Mouse (Mus musculus) liver, adult 2 months (tissue): ENCODE results near the gene Tex38. TPM values are rescaled to one million over a fixed set of nuclear protein-coding genes. Genes with fewer than 3 reads are reported as not detected.

ENCODE experiments used
- DNase-seq: peaks from one replicate; pipeline ENCODE4 v3.0.0-alpha.2; 2011; ENCODE audit warnings: low read depth, low spot score; ENCODE audit errors: extremely low read depth
- H3K27ac ChIP-seq: fragments of 200-500 bp; replicated peaks from 2 replicates; pipeline ENCODE4 v1.5.1; 2012; ENCODE audit warnings: low read depth, mild to moderate bottlenecking, control low read depth, inconsistent platforms, low read length; ENCODE audit not compliant: insufficient read depth
- H3K27me3 ChIP-seq: fragments of 200-500 bp; 2 replicates; pipeline ENCODE4 v1.6.1; 2012; ENCODE audit warnings: mild to moderate bottlenecking, moderate library complexity, low read length, inconsistent platforms; ENCODE audit not compliant: control insufficient read depth, insufficient read depth
- H3K36me3 ChIP-seq: fragments of 200-500 bp; 2 replicates; pipeline ENCODE4 v1.6.1; 2012; ENCODE audit warnings: low read length, inconsistent platforms; ENCODE audit not compliant: control insufficient read depth, insufficient read depth
- H3K4me1 ChIP-seq: fragments of 200-500 bp; 2 replicates; pipeline ENCODE4 v1.6.1; 2011; ENCODE audit warnings: low read length; ENCODE audit not compliant: control insufficient read depth, insufficient read depth
- H3K4me3 ChIP-seq: fragments of 200-500 bp; 2 replicates; pipeline ENCODE4 v1.5.1; 2011; ENCODE audit warnings: low read depth, mild to moderate bottlenecking, control low read depth, low read length, moderate library complexity; ENCODE audit not compliant: insufficient read depth
- H3K79me2 ChIP-seq: fragments of 200-500 bp; 2 replicates; pipeline ENCODE4 v1.6.1; 2012; ENCODE audit warnings: inconsistent platforms, mild to moderate bottlenecking, low read length, moderate library complexity; ENCODE audit not compliant: control insufficient read depth, insufficient read depth
- H3K9ac ChIP-seq: fragments of 200-500 bp; 2 replicates; pipeline ENCODE4 v1.6.1; 2012; ENCODE audit warnings: low read depth, mild to moderate bottlenecking, control low read depth, inconsistent platforms, low read length
- CTCF ChIP-seq: fragments of 200-500 bp; IDR thresholded peaks from 2 replicates; pipeline ENCODE4 v1.5.1; 2011; ENCODE audit warnings: low read depth, low read length, control low read depth
- POLR2A ChIP-seq: fragments of 200-500 bp; IDR thresholded peaks from 2 replicates; pipeline ENCODE4 v1.6.1; 2011; ENCODE audit warnings: low read length, control low read depth; ENCODE audit not compliant: insufficient read depth; ENCODE audit errors: extremely low read depth
- WGBS: fragments of 180-500 bp; shearing (Covaris S2); methylation state at CpG from one replicate; pipeline ENCODE4 v1.1.7; 2018; 5-methylcytosine and 5-hydroxymethylcytosine counted together
- polyA plus RNA-seq: library from polyadenylated mRNA; depleted of rRNA; stranded (reverse); fragments of >200 nt; gene quantifications from 2 replicates; pipeline ENCODE4 v1.2.3, GENCODE M21; 2012
- total RNA-seq: library from RNA; depleted of rRNA; stranded (reverse); fragments of >200 nt; gene quantifications from 2 replicates; pipeline ENCODE4 v1.2.3, GENCODE M21; 2014

Gene Tex38
- total and polyA plus RNA-seq, 2 experiments: 0.23 TPM; not detected in 1

DNA sequence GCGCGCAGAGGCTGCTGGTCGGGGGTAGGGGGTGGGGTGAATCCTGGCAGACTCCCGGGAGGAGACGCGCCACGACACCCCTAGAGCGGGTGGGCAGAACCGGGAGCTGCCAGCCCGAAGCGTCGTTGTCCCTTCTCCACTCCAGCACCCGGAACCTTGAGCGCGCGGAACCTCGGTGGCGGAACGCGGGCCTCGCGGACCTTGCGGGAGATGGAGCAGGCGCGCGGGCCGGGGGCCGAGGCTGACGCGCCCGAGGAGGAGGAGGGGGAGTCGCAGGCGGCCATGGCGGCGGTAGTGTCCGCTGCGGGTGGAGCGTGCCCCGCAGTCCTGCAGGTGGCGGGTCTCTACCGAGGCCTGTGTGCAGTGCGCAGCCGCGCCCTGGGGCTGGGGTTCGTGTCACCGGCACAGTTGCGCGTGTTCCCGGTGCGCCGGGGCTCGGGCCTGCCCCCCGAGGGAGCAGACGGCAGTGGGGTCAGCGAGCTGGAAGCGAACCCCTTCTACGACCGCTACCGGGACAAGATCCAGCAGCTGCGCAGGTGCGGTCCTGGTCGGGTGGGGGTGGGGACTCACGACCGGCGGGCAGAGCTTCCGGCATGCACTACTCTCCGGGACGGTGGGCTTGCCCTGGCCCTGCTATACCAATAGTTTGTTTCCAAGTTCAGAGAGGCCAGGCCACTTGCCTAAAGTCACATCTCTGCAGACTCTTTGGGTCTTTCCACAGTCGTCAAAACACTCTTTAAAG lies 4.1 kb upstream of the Tex38 start, which contains the start of gene Atpaf1:
Gene Atpaf1 (plus strand): TSS at position 44 of the 742 bp plus-strand sequence.
- TF ChIP-seq POLR2A: peak; percentile 44; the same call in 1 of the 2 replicates
- TF ChIP-seq CTCF: 0 out of 2 replicates have a peak, but pooled peaks have one; percentile 4
- Histone ChIP-seq H3K79me2 (no peaks in the 10 kb centered on the region), H3K36me3 (peaks cover 13% of the 10 kb centered on the region), H3K27me3 (no peaks in the 10 kb centered on the region), H3K9ac (peak within 1 kb of the TSS; percentile 93), H3K4me3 (peak within 1 kb of the TSS; percentile 87), H3K4me1 (peaks cover 11% of the 10 kb centered on the region), H3K27ac (peak within 1 kb of the TSS; percentile 45)
- DNase-seq: peak; percentile 32
- WGBS: under 1% methylated on average over 69 of the region's 69 CpGs

DNA sequence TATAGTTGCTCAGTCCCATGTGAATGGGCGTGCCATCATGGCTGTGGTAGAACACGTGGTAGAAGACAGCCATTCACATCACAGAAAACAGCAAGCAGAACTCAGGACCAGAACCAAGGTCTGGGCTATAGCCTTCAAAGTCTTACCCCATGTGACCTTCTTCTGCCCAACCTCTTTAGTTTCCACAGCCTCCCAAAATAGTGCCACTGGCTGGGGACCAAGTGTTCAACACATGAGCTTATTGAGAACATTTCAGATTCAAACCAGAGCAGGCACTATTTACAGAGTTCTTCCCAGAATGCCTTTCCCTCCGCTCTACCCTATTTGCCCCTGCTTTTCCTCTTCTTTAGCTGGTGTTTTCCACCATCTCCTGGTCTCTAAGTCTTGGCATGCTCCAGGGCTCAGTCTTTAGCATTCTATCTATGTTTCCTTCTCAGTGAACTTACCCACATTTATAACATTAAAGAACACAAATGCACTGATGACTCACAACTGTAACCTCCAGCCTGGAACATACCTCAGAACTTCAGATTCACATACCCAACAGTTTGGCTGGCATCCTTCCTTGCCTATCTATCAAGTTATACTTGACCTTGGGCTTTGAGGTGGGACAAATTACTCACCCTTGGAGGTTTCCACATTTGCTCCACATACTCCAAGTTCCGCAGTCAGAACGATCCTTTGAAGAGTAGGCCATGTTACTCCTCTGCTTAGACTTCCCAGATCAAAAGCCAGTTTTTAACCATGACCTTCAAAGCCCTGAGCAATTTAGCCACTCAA lies 1.4 kb upstream of the Tex38 start:
- Histone ChIP-seq H3K79me2 (no peaks in the 10 kb centered on the region), H3K27ac (no peak overlapping the region), H3K4me3 (no peak overlapping the region), H3K9ac (no peak overlapping the region), H3K36me3 (no peaks in the 10 kb centered on the region; the same call in 1 of the 2 replicates), H3K4me1 (peaks cover 11% of the 10 kb centered on the region), H3K27me3 (no peaks in the 10 kb centered on the region)
- WGBS: 93% methylated on average over 5 of the region's 5 CpGs
- DNase-seq: no peak
- no peak for TF ChIP-seq CTCF

DNA sequence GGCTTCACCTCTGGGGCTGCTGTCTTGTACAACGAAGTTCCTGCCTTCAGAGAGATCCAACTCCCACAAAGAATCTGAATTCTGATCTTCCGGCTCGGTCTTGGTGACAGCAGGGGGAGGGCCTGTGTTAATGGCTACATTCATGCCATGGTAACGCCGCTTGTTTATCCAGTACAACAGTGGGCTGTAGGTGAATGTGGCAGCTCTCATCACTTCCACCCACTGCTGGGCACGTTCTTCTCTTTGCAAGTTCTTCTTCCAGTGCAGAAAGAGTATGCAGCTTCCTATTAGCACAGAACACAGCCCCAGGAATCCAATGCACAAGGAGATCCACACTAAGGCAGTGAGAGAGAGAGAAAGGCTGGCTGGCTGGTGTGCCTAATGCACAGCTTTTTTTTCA lies 549 bp downstream of the Tex38 start:
- no peaks in the 10 kb centered on the region for H3K27me3 ChIP-seq
- H3K27ac ChIP-seq: no peak overlapping the region
- no peak overlapping the region for H3K4me3 ChIP-seq
- H3K9ac ChIP-seq: no peak overlapping the region
- no peak for DNase-seq
- 53% methylated on average over 6 of the region's 6 CpGs for WGBS
- H3K4me1 ChIP-seq: peaks cover 5% of the 10 kb centered on the region; the same call in 1 of the 2 replicates
- peaks cover 5% of the 10 kb centered on the region for H3K36me3 ChIP-seq
- TF ChIP-seq POLR2A: no peak
- no peak for TF ChIP-seq CTCF
- H3K79me2 ChIP-seq: no peaks in the 10 kb centered on the region

DNA sequence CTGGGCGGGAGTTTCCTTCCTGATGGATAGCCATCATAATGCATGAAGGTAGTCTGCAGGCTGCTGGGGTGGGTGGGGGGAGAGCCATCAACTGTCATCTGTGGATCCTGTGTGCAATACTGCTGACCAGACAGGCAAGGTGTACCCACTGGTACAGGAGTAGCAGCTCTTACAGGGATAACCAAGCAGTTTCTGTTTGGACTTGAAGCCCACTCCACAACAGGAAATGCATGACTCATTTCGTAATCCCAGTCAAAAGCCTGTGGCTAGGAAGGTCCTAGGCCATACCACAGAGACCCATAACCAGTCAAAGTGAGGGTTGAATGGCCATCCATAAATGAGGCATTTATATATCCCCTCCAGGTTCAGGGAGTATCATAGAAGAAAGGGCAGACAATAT lies 3.2 kb downstream of the Tex38 start:
- no peaks in the 10 kb centered on the region for H3K27me3 ChIP-seq
- no peak for DNase-seq
- no peak overlapping the region for H3K9ac ChIP-seq
- H3K4me1 ChIP-seq: no peaks in the 10 kb centered on the region
- no peak overlapping the region for H3K27ac ChIP-seq
- peaks cover 9% of the 10 kb centered on the region for H3K36me3 ChIP-seq
- H3K79me2 ChIP-seq: no peaks in the 10 kb centered on the region
- no peak for TF ChIP-seq POLR2A
- TF ChIP-seq CTCF: no peak
- WGBS: 94% methylated on average over 2 of the region's 2 CpGs
- no peak overlapping the region for H3K4me3 ChIP-seq

DNA sequence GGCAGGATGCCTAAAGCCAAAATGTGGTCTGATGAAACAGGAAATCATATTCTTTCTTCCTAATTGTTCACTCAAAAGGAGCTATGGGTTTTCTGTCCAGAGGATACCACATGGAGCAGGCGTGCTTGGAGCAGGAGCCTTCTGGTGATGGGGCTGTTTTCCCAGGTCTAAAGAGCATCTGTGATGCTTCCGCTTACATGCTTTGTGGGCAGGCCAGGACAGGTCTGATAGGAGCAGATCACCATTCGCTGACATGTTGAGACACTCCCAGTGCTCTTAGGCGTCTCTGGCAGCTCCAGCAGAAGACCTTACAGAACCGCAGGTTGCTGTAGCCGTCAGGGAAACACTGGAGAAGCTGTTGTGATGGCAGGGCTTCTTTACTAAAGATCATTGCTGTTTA lies 5.8 kb downstream of the Tex38 start:
- Histone ChIP-seq H3K27me3 (no peaks in the 10 kb centered on the region), H3K9ac (no peak overlapping the region), H3K27ac (no peak overlapping the region), H3K4me1 (no peaks in the 10 kb centered on the region), H3K4me3 (no peak overlapping the region), H3K36me3 (peaks cover 9% of the 10 kb centered on the region), H3K79me2 (no peaks in the 10 kb centered on the region)
- DNase-seq: no peak
- WGBS: 77% methylated on average over 6 of the region's 6 CpGs
- TF ChIP-seq POLR2A (no peak), CTCF (no peak)
